Mouse (Mus musculus): ENCODE results near the gene Srd5a1. TPM values are rescaled to one million over a fixed set of nuclear protein-coding genes. Genes with fewer than 3 reads are reported as not detected.
"Not testable (repeated sequence)": the region's sequence is repeated elsewhere in the genome, so short reads cannot be mapped to it uniquely, and the experiment has no call there.

Gene Srd5a1
- polyA plus RNA-seq, 1 experiment from 2014 or later, result 24.9 TPM

GRCm38 (mm10) chr13:69576676-69577075 is 34.6 kb downstream of the Srd5a1 start:
- H3K9me3 ChIP-seq (ENCODE audit: control insufficient read depth, low read length), result no peaks in the 10 kb centered on the region
- WGBS, result 70% methylated on average over 11 of the region's 11 CpGs
- no peak overlapping the region for H3K4me2 ChIP-seq
- DNase-seq (ENCODE audit: low spot score, missing footprints) (no peak), ATAC-seq (ENCODE audit: low FRiP score) (no peak)
- H3K9ac ChIP-seq (ENCODE audit: low read length), result no peak overlapping the region
- H3K36me3 ChIP-seq (ENCODE audit: control insufficient read depth, insufficient read depth, low read length), result no peaks in the 10 kb centered on the region
- H3K27ac ChIP-seq (ENCODE audit: low read depth, low read length), result no peak overlapping the region
- H3K4me3 ChIP-seq (ENCODE audit: low read depth, low read length), result no peak overlapping the region
- no peaks in the 10 kb centered on the region for H3K4me1 ChIP-seq (ENCODE audit: control insufficient read depth, insufficient read depth, low read length)
- H3K27me3 ChIP-seq (ENCODE audit: control insufficient read depth, insufficient read depth, low read length), result no peaks in the 10 kb centered on the region

GRCm38 (mm10) chr13:69572594-69572993 is 38.6 kb downstream of the Srd5a1 start:
- no peak overlapping the region for H3K4me3 ChIP-seq (ENCODE audit: low read depth, low read length)
- WGBS, result 91% methylated on average over 3 of the region's 3 CpGs
- DNase-seq (ENCODE audit: low spot score, missing footprints) (no peak), ATAC-seq (ENCODE audit: low FRiP score) (no peak)
- no peaks in the 10 kb centered on the region for H3K27me3 ChIP-seq (ENCODE audit: control insufficient read depth, insufficient read depth, low read length)
- no peaks in the 10 kb centered on the region for H3K4me1 ChIP-seq (ENCODE audit: control insufficient read depth, insufficient read depth, low read length)
- H3K36me3 ChIP-seq (ENCODE audit: control insufficient read depth, insufficient read depth, low read length), result no peaks in the 10 kb centered on the region
- no peak overlapping the region for H3K9ac ChIP-seq (ENCODE audit: low read length)
- H3K9me3 ChIP-seq (ENCODE audit: control insufficient read depth, low read length), result no peaks in the 10 kb centered on the region
- no peak overlapping the region for H3K4me2 ChIP-seq
- H3K27ac ChIP-seq (ENCODE audit: low read depth, low read length), result no peak overlapping the region

GRCm38 (mm10) chr13:69569201-69569600 is 42.0 kb downstream of the Srd5a1 start:
- no peak overlapping the region for H3K9ac ChIP-seq (ENCODE audit: low read length)
- H3K4me3 ChIP-seq (ENCODE audit: low read depth, low read length), result no peak overlapping the region
- no peak for DNase-seq (ENCODE audit: low spot score, missing footprints)
- 87% methylated on average over 9 of the region's 9 CpGs for WGBS
- no peak overlapping the region for H3K4me2 ChIP-seq
- H3K27me3 ChIP-seq (ENCODE audit: control insufficient read depth, insufficient read depth, low read length), result no peaks in the 10 kb centered on the region
- H3K27ac ChIP-seq (ENCODE audit: low read depth, low read length), result no peak overlapping the region
- H3K4me1 ChIP-seq (ENCODE audit: control insufficient read depth, insufficient read depth, low read length), result no peaks in the 10 kb centered on the region
- ATAC-seq (ENCODE audit: low FRiP score), result no peak
- H3K36me3 ChIP-seq (ENCODE audit: control insufficient read depth, insufficient read depth, low read length), result no peaks in the 10 kb centered on the region
- H3K9me3 ChIP-seq (ENCODE audit: control insufficient read depth, low read length), result no peaks in the 10 kb centered on the region

- H3K4me1 ChIP-seq (ENCODE audit: control insufficient read depth, insufficient read depth, low read length); H3K27ac ChIP-seq (ENCODE audit: low read depth, low read length); H3K27me3 ChIP-seq (ENCODE audit: control insufficient read depth, insufficient read depth, low read length); ATAC-seq (ENCODE audit: low FRiP score); DNase-seq (ENCODE audit: low spot score, missing footprints); H3K9me3 ChIP-seq (ENCODE audit: control insufficient read depth, low read length); H3K36me3 ChIP-seq (ENCODE audit: control insufficient read depth, insufficient read depth, low read length); H3K4me3 ChIP-seq (ENCODE audit: low read depth, low read length); H3K9ac ChIP-seq (ENCODE audit: low read length); H3K4me2 ChIP-seq: not testable (repeated sequence)
- WGBS, result 95% methylated on average over 4 of the region's 4 CpGs
Measured at GRCm38 (mm10) chr13:69565401-69565800, 45.8 kb downstream of the Srd5a1 start.

GRCm38 (mm10) chr13:69564573-69564972 is 46.7 kb downstream of the Srd5a1 start:
- ATAC-seq (ENCODE audit: low FRiP score) (no peak), DNase-seq (ENCODE audit: low spot score, missing footprints) (no peak)
- Histone ChIP-seq H3K9me3 (ENCODE audit: control insufficient read depth, low read length) (no peaks in the 10 kb centered on the region), H3K9ac (ENCODE audit: low read length) (no peak overlapping the region), H3K4me1 (ENCODE audit: control insufficient read depth, insufficient read depth, low read length) (peaks cover 4% of the 10 kb centered on the region), H3K27me3 (ENCODE audit: control insufficient read depth, insufficient read depth, low read length) (no peaks in the 10 kb centered on the region), H3K4me3 (ENCODE audit: low read depth, low read length) (no peak overlapping the region), H3K27ac (ENCODE audit: low read depth, low read length) (no peak overlapping the region), H3K4me2 (no peak overlapping the region), H3K36me3 (ENCODE audit: control insufficient read depth, insufficient read depth, low read length) (no peaks in the 10 kb centered on the region)

- Histone ChIP-seq H3K4me1 (ENCODE audit: control insufficient read depth, insufficient read depth, low read length) (peaks cover 5% of the 10 kb centered on the region), H3K9me3 (ENCODE audit: control insufficient read depth, low read length) (no peaks in the 10 kb centered on the region), H3K27ac (ENCODE audit: low read depth, low read length) (no peak overlapping the region), H3K4me3 (ENCODE audit: low read depth, low read length) (no peak overlapping the region), H3K9ac (ENCODE audit: low read length) (no peak overlapping the region), H3K36me3 (ENCODE audit: control insufficient read depth, insufficient read depth, low read length) (no peaks in the 10 kb centered on the region), H3K4me2 (no peak overlapping the region), H3K27me3 (ENCODE audit: control insufficient read depth, insufficient read depth, low read length) (no peaks in the 10 kb centered on the region)
- no peak for DNase-seq (ENCODE audit: low spot score, missing footprints)
- WGBS, result 89% methylated on average over 3 of the region's 3 CpGs
- no peak for ATAC-seq (ENCODE audit: low FRiP score)
Measured at GRCm38 (mm10) chr13:69563905-69564304, 47.3 kb downstream of the Srd5a1 start.

GRCm38 (mm10) chr13:69562654-69563574 is 48.3 kb downstream of the Srd5a1 start:
- no peak for ATAC-seq (ENCODE audit: low FRiP score)
- Histone ChIP-seq H3K4me1 (ENCODE audit: control insufficient read depth, insufficient read depth, low read length) (peaks cover 5% of the 10 kb centered on the region), H3K36me3 (ENCODE audit: control insufficient read depth, insufficient read depth, low read length) (no peaks in the 10 kb centered on the region), H3K4me3 (ENCODE audit: low read depth, low read length) (no peak overlapping the region), H3K4me2 (no peak overlapping the region), H3K9me3 (ENCODE audit: control insufficient read depth, low read length) (no peaks in the 10 kb centered on the region), H3K27me3 (ENCODE audit: control insufficient read depth, insufficient read depth, low read length) (no peaks in the 10 kb centered on the region), H3K27ac (ENCODE audit: low read depth, low read length) (no peak overlapping the region), H3K9ac (ENCODE audit: low read length) (no peak overlapping the region)
- DNase-seq (ENCODE audit: low spot score, missing footprints), result no peak
- 81% methylated on average over 12 of the region's 12 CpGs for WGBS

- no peak overlapping the region for H3K9ac ChIP-seq (ENCODE audit: low read length)
- ATAC-seq (ENCODE audit: low FRiP score) (no peak), DNase-seq (ENCODE audit: low spot score, missing footprints) (no peak)
- WGBS, result 84% methylated on average over 9 of the region's 9 CpGs
- H3K4me1 ChIP-seq (ENCODE audit: control insufficient read depth, insufficient read depth, low read length), result peaks cover 5% of the 10 kb centered on the region
- H3K4me3 ChIP-seq (ENCODE audit: low read depth, low read length), result no peak overlapping the region
- H3K4me2 ChIP-seq, result no peak overlapping the region
- no peak overlapping the region for H3K27ac ChIP-seq (ENCODE audit: low read depth, low read length)
- no peaks in the 10 kb centered on the region for H3K27me3 ChIP-seq (ENCODE audit: control insufficient read depth, insufficient read depth, low read length)
- H3K9me3 ChIP-seq (ENCODE audit: control insufficient read depth, low read length), result no peaks in the 10 kb centered on the region
- no peaks in the 10 kb centered on the region for H3K36me3 ChIP-seq (ENCODE audit: control insufficient read depth, insufficient read depth, low read length)
Measured at GRCm38 (mm10) chr13:69562004-69562403, 49.2 kb downstream of the Srd5a1 start.

GRCm38 (mm10) chr13:69559291-69559961 is 51.8 kb downstream of the Srd5a1 start:
- ATAC-seq (ENCODE audit: low FRiP score), result peak; percentile 75
- Histone ChIP-seq H3K9ac (ENCODE audit: low read length) (peak overlapping the region; percentile 36; the same call in 1 of the 2 replicates), H3K27ac (ENCODE audit: low read depth, low read length) (peak overlapping the region; percentile 51; the same call in 1 of the 2 replicates), H3K36me3 (ENCODE audit: control insufficient read depth, insufficient read depth, low read length) (no peaks in the 10 kb centered on the region), H3K4me2 (no peak overlapping the region), H3K9me3 (ENCODE audit: control insufficient read depth, low read length) (no peaks in the 10 kb centered on the region), H3K4me3 (ENCODE audit: low read depth, low read length) (no peak overlapping the region), H3K27me3 (ENCODE audit: control insufficient read depth, insufficient read depth, low read length) (no peaks in the 10 kb centered on the region), H3K4me1 (ENCODE audit: control insufficient read depth, insufficient read depth, low read length) (peaks cover 5% of the 10 kb centered on the region)
- no peak for DNase-seq (ENCODE audit: low spot score, missing footprints)
- 41% methylated on average over 13 of the region's 13 CpGs for WGBS

Measured in midbrain, embryonic 11.5 days (tissue).